10 mouse cellular contexts compared by ENCODE assay signal in genomic region chr11:113184095-113184494, GRCm38 (mm10).
DNase-seq lines count a peak whose midpoint lies in the region; ATAC-seq and TF ChIP-seq lines count a peak whose summit lies in the region.
"Had no signal": no experiment of that assay in that cellular context is flagged by ENCODE, and none has a peak within 500 bp of the region (broad histone marks: within the 10 kb centered on the region; RNA-seq: fewer than 3 reads in every experiment).

No protein-coding gene starts in this region.

- peaks cover 56% of the 10 kb centered on the region for H3K4me1 ChIP-seq in embryonic facial prominence, embryonic 13.5 days
- H3K4me1 ChIP-seq in hindbrain, embryonic 12.5 days: peaks cover 91% of the 10 kb centered on the region
- H3K4me1 ChIP-seq in midbrain, embryonic 16.5 days (ENCODE audit: control insufficient read depth, insufficient read depth, low read length): peaks cover 2% of the 10 kb centered on the region; the same call in 1 of the 2 replicates

- H3K9ac ChIP-seq in embryonic facial prominence, embryonic 13.5 days: no peak overlapping the region
- no peak overlapping the region for H3K9ac ChIP-seq in hindbrain, embryonic 12.5 days
- H3K9ac ChIP-seq in midbrain, embryonic 16.5 days (ENCODE audit: low read depth, low read length): no peak overlapping the region

- H3K4me2 ChIP-seq in embryonic facial prominence, embryonic 13.5 days: no peak overlapping the region
- peak overlapping the region; percentile 6; the same call in 1 of the 2 replicates for H3K4me2 ChIP-seq in hindbrain, embryonic 12.5 days (replicated peaks)
- H3K4me2 ChIP-seq in midbrain, embryonic 16.5 days (ENCODE audit: low read length): no peak overlapping the region

- H3K4me3 ChIP-seq in layer of hippocampus, adult 2 months: no peak overlapping the region
- no peak overlapping the region for H3K4me3 ChIP-seq in embryonic facial prominence, embryonic 13.5 days
- no peak overlapping the region for H3K4me3 ChIP-seq in hindbrain, embryonic 12.5 days
- no peak overlapping the region for H3K4me3 ChIP-seq in midbrain, embryonic 16.5 days (ENCODE audit: low read depth, low read length)

- DNase-seq in layer of hippocampus, adult 2 months (ENCODE audit: low spot score in 2 of 2): no peak
- no peak for DNase-seq in layer of hippocampus, postnatal 36 days
- DNase-seq in kidney, adult 8-10 months: no peak
- DNase-seq in cerebellum, adult 11 months: no peak
- DNase-seq: heart, postnatal 14 days; kidney, postnatal 36 days had no signal

- H3K27me3 ChIP-seq in embryonic facial prominence, embryonic 13.5 days: no peaks in the 10 kb centered on the region; the same call in 1 of the 2 replicates
- H3K27me3 ChIP-seq in hindbrain, embryonic 12.5 days: peaks cover 6% of the 10 kb centered on the region; the same call in 1 of the 2 replicates
- peaks cover 3% of the 10 kb centered on the region; the same call in 1 of the 2 replicates for H3K27me3 ChIP-seq in midbrain, embryonic 16.5 days (ENCODE audit: control insufficient read depth, insufficient read depth, low read depth, low read length)

- ATAC-seq in embryonic facial prominence, embryonic 13.5 days (ENCODE audit: insufficient number of reproducible peaks, insufficient read depth, low FRiP score, low TSS enrichment, low read depth): no peak
- ATAC-seq in hindbrain, embryonic 12.5 days (ENCODE audit: low FRiP score): 0 out of 2 replicates have a peak, but pooled peaks have one; percentile 14
- 0 out of 2 replicates have a peak, but pooled peaks have one; percentile 7 for ATAC-seq in midbrain, embryonic 16.5 days
- no peak for ATAC-seq in granulocyte monocyte progenitor cell, adult 5-6 weeks (replicated peaks; ENCODE audit: poor library complexity, severe bottlenecking)

- no peaks in the 10 kb centered on the region for H3K9me3 ChIP-seq in embryonic facial prominence, embryonic 13.5 days
- no peaks in the 10 kb centered on the region for H3K9me3 ChIP-seq in hindbrain, embryonic 12.5 days (replicated peaks)
- H3K9me3 ChIP-seq in midbrain, embryonic 16.5 days (replicated peaks; ENCODE audit: control insufficient read depth, low read length, poor library complexity, severe bottlenecking): no peaks in the 10 kb centered on the region

- WGBS in embryonic facial prominence, embryonic 13.5 days: 10% methylated on average over 9 of the region's 9 CpGs
- WGBS in hindbrain, embryonic 12.5 days: 1% methylated on average over 9 of the region's 9 CpGs
- WGBS in midbrain, embryonic 16.5 days: 8% methylated on average over 9 of the region's 9 CpGs

- H3K27ac ChIP-seq in layer of hippocampus, adult 2 months: peak overlapping the region; percentile 64
- peak overlapping the region; percentile 44 for H3K27ac ChIP-seq in embryonic facial prominence, embryonic 13.5 days
- peak overlapping the region; percentile 81 for H3K27ac ChIP-seq in hindbrain, embryonic 12.5 days
- no peak overlapping the region for H3K27ac ChIP-seq in midbrain, embryonic 16.5 days (ENCODE audit: low read length)

- TF ChIP-seq CTCF in layer of hippocampus, adult 2 months (conservative IDR thresholded peaks at IDR 0.05): no peak

- H3K36me3 ChIP-seq in embryonic facial prominence, embryonic 13.5 days: no peaks in the 10 kb centered on the region
- H3K36me3 ChIP-seq in hindbrain, embryonic 12.5 days: no peaks in the 10 kb centered on the region
- H3K36me3 ChIP-seq in midbrain, embryonic 16.5 days (ENCODE audit: control insufficient read depth, insufficient read depth, low read length): no peaks in the 10 kb centered on the region

Comparison
In these comparisons a context has a peak if more than half of its experiments do, and no peak if none do; other contexts are left out.
1. ATAC-seq: peak in hindbrain, embryonic 12.5 days (single experiment) and midbrain, embryonic 16.5 days (single experiment); none in embryonic facial prominence, embryonic 13.5 days (single experiment) and granulocyte monocyte progenitor cell, adult 5-6 weeks (single experiment).